Mouse (Mus musculus): ENCODE data around the gene Gm4131.

DNA sequence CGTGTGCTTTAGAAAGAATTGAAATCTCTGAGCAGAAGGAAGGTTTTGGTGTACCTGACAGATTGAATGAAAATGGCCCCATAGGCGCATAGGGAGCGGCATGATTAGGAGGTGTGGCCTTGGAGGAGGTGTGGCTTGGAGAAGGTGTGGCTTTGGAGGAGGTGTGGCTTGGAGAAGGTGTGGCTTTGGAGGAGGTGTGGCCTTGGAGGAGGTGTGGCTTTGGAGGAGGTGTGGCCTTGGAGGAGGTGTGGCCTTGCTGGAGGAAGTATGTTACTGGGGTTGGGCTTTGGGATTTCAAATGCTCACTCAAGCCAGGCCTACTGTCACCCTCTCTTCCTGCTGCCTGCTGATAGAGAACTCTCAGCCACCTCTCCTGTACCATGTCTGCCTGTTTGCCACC is 14.2 kb upstream of the Gm4131 start:
- no peak for TF ChIP-seq GATA1 (IDR thresholded peaks at IDR 0.05; ENCODE audit: borderline replicate concordance, low read length)
- TF ChIP-seq FLI1 (IDR thresholded peaks at IDR 0.05; ENCODE audit: low read length) = no peak
